Mouse (Mus musculus) cerebellum, postnatal 25 days (tissue): ENCODE measurements at regions not wholly inside any gene's neighbourhood (a gene's known extent, or its start where the extent isn't known, plus 50 kb on each side); places are given as distances from the start of the nearest gene placed in this dataset.

Experiments used
- DNase-seq, 2 experiments: peaks; one replicate each; pipeline ENCODE4 v3.0.0; 2021; ENCODE audit warnings: mixed read lengths in 2 of 2

- DNase-seq, result peak; percentile 72 to 79
These were observed 619.1 kb upstream of the Manea start for GRCm38 (mm10) chr4:26965831-26966230.

- no peak for DNase-seq
These were observed 618.2 kb upstream of the Manea start for GRCm38 (mm10) chr4:26964850-26965249.

- no peak for DNase-seq
These were observed 597.9 kb upstream of the Manea start for GRCm38 (mm10) chr4:26944617-26945016.

- DNase-seq, result peak; percentile 51 to 68
These were observed 587.5 kb upstream of the Manea start for GRCm38 (mm10) chr4:26933988-26934798.

GRCm38 (mm10) chr4:26929879-26930481 lies 583.3 kb upstream of the Manea start:
- DNase-seq, result peak in 1 of 2 experiments; percentile 6

GRCm38 (mm10) chr4:26926060-26926459 lies 579.4 kb upstream of the Manea start:
- DNase-seq, result no peak

- no peak for DNase-seq
These were observed 541.8 kb upstream of the Manea start for GRCm38 (mm10) chr4:26888514-26888913.

- DNase-seq, result peak in 1 of 2 experiments; percentile 9
These were observed 532.3 kb upstream of the Manea start for GRCm38 (mm10) chr4:26879022-26879421.

GRCm38 (mm10) chr4:26841761-26842160 lies 495.1 kb upstream of the Manea start:
- DNase-seq, result no peak

- DNase-seq, result no peak
These were observed 454.1 kb upstream of the Manea start for GRCm38 (mm10) chr4:26800831-26801230.

GRCm38 (mm10) chr4:26793181-26793824 lies 446.6 kb upstream of the Manea start:
- DNase-seq, result no peak

GRCm38 (mm10) chr4:26767896-26768295 lies 421.2 kb upstream of the Manea start:
- no peak for DNase-seq

- DNase-seq, result no peak
These were observed 419.8 kb upstream of the Manea start for GRCm38 (mm10) chr4:26766235-26767228.

- no peak for DNase-seq
These were observed 394.1 kb upstream of the Manea start for GRCm38 (mm10) chr4:26740815-26741214.

- no peak for DNase-seq
These were observed 389.7 kb upstream of the Manea start for GRCm38 (mm10) chr4:26736381-26736780.

- no peak for DNase-seq
These were observed 367.7 kb upstream of the Manea start for GRCm38 (mm10) chr4:26714437-26714836.

- no peak for DNase-seq
These were observed 363.3 kb upstream of the Manea start for GRCm38 (mm10) chr4:26709964-26710363.

- no peak for DNase-seq
These were observed 349.3 kb upstream of the Manea start for GRCm38 (mm10) chr4:26695964-26696363.
